Mouse (Mus musculus) ES-E14 (cell line): ENCODE results near the gene Itga9. TPM values are rescaled to one million over a fixed set of nuclear protein-coding genes. Genes with fewer than 3 reads are reported as not detected.

ENCODE experiments used
- DNase-seq: peaks from one replicate; pipeline ENCODE4 v3.0.0-alpha.2; 2013; ENCODE audit warnings: low read depth, low spot score
- H3K27ac ChIP-seq: 2 replicates; pipeline ENCODE4 v1.5.1; 2012; ENCODE audit warnings: low read depth, mild to moderate bottlenecking, low read length, moderate library complexity, mixed read lengths; ENCODE audit not compliant: poor library complexity, insufficient read depth, severe bottlenecking
- H3K36me3 ChIP-seq: 2 replicates; pipeline ENCODE4 v1.6.1; 2012; ENCODE audit warnings: mild to moderate bottlenecking, low read length, moderate library complexity, mixed read lengths; ENCODE audit not compliant: control insufficient read depth, poor library complexity, insufficient read depth, severe bottlenecking
- H3K4me1 ChIP-seq, 2 experiments: fragments of 150-350 bp in 1 of 2; sonication (generic) in 1 of 2; 2 replicates each; pipeline ENCODE4 v1.6.1; 2012; ENCODE audit warnings: low read length in 2 of 2, mild to moderate bottlenecking in 1 of 2, mixed read lengths in 1 of 2; ENCODE audit not compliant: control insufficient read depth in 2 of 2, insufficient read depth in 2 of 2, poor library complexity in 1 of 2
- H3K4me3 ChIP-seq, 2 experiments: fragments of 150-350 bp in 1 of 2; sonication (generic) in 1 of 2; 2 replicates each; pipeline ENCODE4 v1.5.1; 2012; ENCODE audit warnings: low read length in 2 of 2, low read depth in 1 of 2, mild to moderate bottlenecking in 1 of 2, mixed read lengths in 1 of 2; ENCODE audit not compliant: insufficient read depth in 1 of 2, poor library complexity in 1 of 2, severe bottlenecking in 1 of 2
- H3K9ac ChIP-seq: 2 replicates; pipeline ENCODE4 v1.6.1; 2012; ENCODE audit warnings: low read depth, mild to moderate bottlenecking, low read length, mixed read lengths; ENCODE audit not compliant: poor library complexity, insufficient read depth, severe bottlenecking
- H3K9me3 ChIP-seq: fragments of 150-350 bp; sonication (generic); 2 replicates; pipeline ENCODE4 v1.6.1; 2012; ENCODE audit warnings: low read depth, mild to moderate bottlenecking, low read length; ENCODE audit not compliant: control insufficient read depth, insufficient read depth
- CHD2 ChIP-seq: IDR thresholded peaks from 2 replicates; pipeline ENCODE4 v1.6.1; 2014; ENCODE audit warnings: mild to moderate bottlenecking, low read depth, low read length, inconsistent platforms
- HCFC1 ChIP-seq: IDR thresholded peaks from 2 replicates; pipeline ENCODE4 v1.6.1; 2012; ENCODE audit warnings: low read length, inconsistent platforms, borderline replicate concordance; ENCODE audit not compliant: insufficient read depth
- MAFK ChIP-seq: IDR thresholded peaks from 2 replicates; pipeline ENCODE4 v1.6.1; 2014; ENCODE audit warnings: mild to moderate bottlenecking, low read depth, low read length, inconsistent platforms; ENCODE audit not compliant: insufficient read depth
- ZC3H11A ChIP-seq: IDR thresholded peaks from 2 replicates; pipeline ENCODE4 v1.6.1; 2012; ENCODE audit warnings: low read depth, mild to moderate bottlenecking, inconsistent platforms, low read length, borderline replicate concordance
- ZNF384 ChIP-seq: IDR thresholded peaks from 2 replicates; pipeline ENCODE4 v1.6.1; 2012; ENCODE audit warnings: low read depth, low read length, inconsistent platforms
- in situ Hi-C, 2 experiments: fragments of 600-800 bp; cut with MboI; formaldehyde crosslinking; loops; one replicate each; pipeline ENCODE4 v1.15.1; 2025; ENCODE audit warnings: low sequenced_read_pairs in 2 of 2, inconsistent platforms in 1 of 2; ENCODE audit not compliant: unreplicated experiment in 2 of 2
- total RNA-seq: library from RNA; depleted of rRNA; stranded (reverse); fragments of 300-350 nt; gene quantifications from 2 replicates; pipeline ENCODE4 v1.2.3, GENCODE M21; 2012

Itga9 gene
- total RNA-seq, 1 experiment, result 19.7 TPM

DNA sequence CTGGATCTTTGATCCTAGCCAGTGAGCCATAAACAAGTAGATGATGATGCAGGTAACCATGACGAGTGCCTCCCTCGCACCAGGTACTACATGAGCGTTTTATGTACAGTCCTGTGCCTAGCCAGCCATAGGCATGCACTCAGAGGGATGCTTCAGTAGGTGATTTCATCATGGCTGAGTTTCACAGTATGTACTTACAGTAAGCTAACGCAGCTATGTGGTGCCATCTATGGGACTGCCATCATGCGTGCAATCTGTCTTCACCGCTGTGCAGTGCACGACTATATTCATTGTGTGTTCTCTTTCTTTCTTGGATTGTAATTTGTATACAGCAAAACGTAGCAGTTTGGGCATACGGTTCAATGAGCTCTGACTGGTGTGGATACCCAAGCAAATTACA lies 77.9 kb downstream of the Itga9 start:
- peaks cover 8% of the 10 kb centered on the region; the same call in 1 of the 2 replicates for H3K36me3 ChIP-seq
- in situ Hi-C loops, result no loop called here
- H3K4me3 ChIP-seq, result no peak overlapping the region
- no peak for DNase-seq
- no peak overlapping the region for H3K9ac ChIP-seq
- H3K4me1 ChIP-seq, result peaks cover 0 to 3% of the 10 kb centered on the region in 2 experiments; a peak in 1 of 4 replicates
- H3K9me3 ChIP-seq, result no peaks in the 10 kb centered on the region
- TF ChIP-seq HCFC1 (no peak), MAFK (no peak), CHD2 (no peak), ZC3H11A (no peak), ZNF384 (no peak)
- no peak overlapping the region for H3K27ac ChIP-seq

DNA sequence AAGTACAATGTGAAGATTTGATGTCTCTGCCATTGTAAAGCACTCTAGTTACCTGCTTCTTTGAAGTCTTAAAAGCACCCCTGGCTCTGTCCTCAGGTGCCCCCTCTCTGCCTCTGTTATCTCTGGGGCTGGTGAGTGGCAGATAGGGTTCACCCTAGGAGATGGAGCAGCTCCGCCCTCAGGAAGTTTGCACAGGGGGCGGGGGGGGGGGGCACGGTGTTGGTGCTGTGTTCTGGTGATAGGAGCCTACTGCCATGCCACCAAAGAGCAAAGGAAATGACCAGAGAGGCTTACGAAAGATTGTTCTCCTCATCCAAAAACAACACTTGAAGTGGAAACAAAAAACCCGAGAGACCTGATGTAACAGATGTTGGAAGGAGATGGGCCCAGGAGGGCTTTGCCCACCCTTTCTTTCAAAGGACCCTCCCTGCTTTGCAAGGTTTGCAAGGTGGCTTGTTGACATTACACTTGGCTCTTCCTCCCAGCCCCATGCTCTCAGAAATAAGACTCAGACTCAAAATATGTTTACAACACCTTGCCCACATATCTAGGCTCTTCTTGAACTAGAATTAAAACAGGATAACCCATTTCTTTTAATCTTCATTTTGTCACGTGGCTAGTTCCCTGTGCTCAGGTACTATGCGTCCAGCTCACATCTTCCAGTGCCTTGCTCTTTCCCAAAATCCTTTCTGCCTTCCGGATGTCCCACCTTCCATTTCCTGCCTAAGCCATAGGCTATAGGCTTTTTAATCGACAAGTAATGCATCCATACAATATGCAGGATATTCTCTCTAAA lies 79.9 kb downstream of the Itga9 start:
- Histone ChIP-seq H3K27ac (no peak overlapping the region), H3K36me3 (peaks cover 10% of the 10 kb centered on the region; the same call in 1 of the 2 replicates), H3K9me3 (no peaks in the 10 kb centered on the region), H3K4me1 (peaks cover 0 to 3% of the 10 kb centered on the region in 2 experiments; a peak in 1 of 4 replicates), H3K4me3 (no peak overlapping the region), H3K9ac (no peak overlapping the region)
- no peak for DNase-seq
- in situ Hi-C loops, result no loop called here
- TF ChIP-seq MAFK (no peak), ZNF384 (no peak), ZC3H11A (no peak)

DNA sequence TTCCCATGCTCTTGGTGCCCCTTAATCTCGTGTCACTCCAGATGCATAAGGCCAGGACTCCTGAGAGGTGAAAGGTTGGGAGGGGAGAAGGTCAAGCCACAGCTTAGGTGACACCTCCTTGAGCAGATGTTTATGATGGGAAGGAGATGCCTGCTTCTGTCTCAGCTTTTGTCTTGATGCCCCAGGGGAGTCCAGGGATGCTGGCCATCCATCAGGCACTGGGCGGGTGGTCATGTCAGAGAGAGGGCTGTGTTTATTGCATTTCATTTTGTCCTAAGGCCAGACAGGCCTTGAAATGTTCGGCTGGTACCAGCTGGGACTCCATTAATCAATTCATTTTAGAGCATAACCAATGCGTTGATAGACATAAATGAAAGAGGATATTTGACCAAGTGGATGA lies 81.8 kb downstream of the Itga9 start:
- Histone ChIP-seq H3K27ac (no peak overlapping the region), H3K9ac (no peak overlapping the region), H3K4me3 (no peak overlapping the region), H3K9me3 (no peaks in the 10 kb centered on the region), H3K36me3 (peaks cover 10% of the 10 kb centered on the region; the same call in 1 of the 2 replicates), H3K4me1 (peaks cover 0 to 3% of the 10 kb centered on the region in 2 experiments; a peak in 1 of 4 replicates)
- in situ Hi-C loops, result no loop called here
- no peak for DNase-seq
- TF ChIP-seq ZNF384, result no peak
- no peak for TF ChIP-seq HCFC1
- no peak for TF ChIP-seq MAFK
- no peak for TF ChIP-seq CHD2

- Histone ChIP-seq H3K4me3 (no peak overlapping the region), H3K9ac (no peak overlapping the region), H3K27ac (no peak overlapping the region; the same call in 1 of the 2 replicates), H3K4me1 (peaks cover 0 to 2% of the 10 kb centered on the region in 2 experiments; a peak in 1 of 4 replicates), H3K36me3 (peaks cover 8% of the 10 kb centered on the region; the same call in 1 of the 2 replicates), H3K9me3 (no peaks in the 10 kb centered on the region)
- no peak for TF ChIP-seq ZNF384
- no peak for TF ChIP-seq MAFK
- no peak for TF ChIP-seq ZC3H11A
- no peak for TF ChIP-seq HCFC1
- no peak for TF ChIP-seq CHD2
- DNase-seq, result no peak
- in situ Hi-C loops, result no loop called here
These were observed 82.5 kb downstream of the Itga9 start for GRCm38 (mm10) chr9:118688921-118689451.
